Mouse (Mus musculus) layer of hippocampus, postnatal 10 days (tissue): ENCODE results near the gene Ank. TPM values are rescaled to one million over a fixed set of nuclear protein-coding genes. Genes with fewer than 3 reads are reported as not detected.

Experiments used
- DNase-seq, 2 experiments: peaks; one replicate each; pipeline ENCODE4 v3.0.0; 2021; ENCODE audit warnings: low spot score in 2 of 2
- total RNA-seq, 2 experiments: library from RNA; stranded (reverse); gene quantifications; 2 replicates each; pipeline ENCODE4 v1.2.3; 2021

The Ank gene
- total RNA-seq, 2 experiments from 2014 or later = 124 to 138 TPM

- no peak for DNase-seq
These were observed 30.3 kb downstream of the Ank start for GRCm38 (mm10) chr15:27496596-27497299.

- no peak for DNase-seq
These were observed 31.0 kb downstream of the Ank start for GRCm38 (mm10) chr15:27497300-27497997.

- DNase-seq = no peak
These were observed 31.6 kb downstream of the Ank start for GRCm38 (mm10) chr15:27498078-27498477.

- no peak for DNase-seq
These were observed 33.9 kb downstream of the Ank start for GRCm38 (mm10) chr15:27500390-27500789.

GRCm38 (mm10) chr15:27502338-27502737, 35.9 kb downstream of the Ank start:
- DNase-seq = no peak

GRCm38 (mm10) chr15:27503221-27503620, 36.7 kb downstream of the Ank start:
- DNase-seq = no peak

- DNase-seq = no peak
These were observed 37.6 kb downstream of the Ank start for GRCm38 (mm10) chr15:27503801-27504730.

- no peak for DNase-seq
These were observed 39.8 kb downstream of the Ank start for GRCm38 (mm10) chr15:27506127-27506886.

- no peak for DNase-seq
These were observed 40.6 kb downstream of the Ank start for GRCm38 (mm10) chr15:27506893-27507596.

GRCm38 (mm10) chr15:27508169-27508568, 41.7 kb downstream of the Ank start:
- no peak for DNase-seq

- no peak for DNase-seq
These were observed 42.5 kb downstream of the Ank start for GRCm38 (mm10) chr15:27508982-27509381.

GRCm38 (mm10) chr15:27516927-27517326, 50.5 kb downstream of the Ank start:
- no peak for DNase-seq

- DNase-seq = no peak
These were observed 51.5 kb downstream of the Ank start for GRCm38 (mm10) chr15:27518026-27518425.

GRCm38 (mm10) chr15:27519857-27520256, 53.4 kb downstream of the Ank start:
- DNase-seq = no peak

- peak; percentile 35 to 57 for DNase-seq
These were observed 58.9 kb downstream of the Ank start for GRCm38 (mm10) chr15:27525233-27526005.

- no peak for DNase-seq
These were observed 62.4 kb downstream of the Ank start for GRCm38 (mm10) chr15:27528896-27529295.

- DNase-seq = no peak
These were observed 63.5 kb downstream of the Ank start for GRCm38 (mm10) chr15:27530023-27530422.

GRCm38 (mm10) chr15:27533036-27533435, 66.6 kb downstream of the Ank start:
- no peak for DNase-seq

- no peak for DNase-seq
These were observed 69.2 kb downstream of the Ank start for GRCm38 (mm10) chr15:27535681-27536080.

GRCm38 (mm10) chr15:27536186-27536585, 69.7 kb downstream of the Ank start:
- no peak for DNase-seq
